In the genomic region with DNA sequence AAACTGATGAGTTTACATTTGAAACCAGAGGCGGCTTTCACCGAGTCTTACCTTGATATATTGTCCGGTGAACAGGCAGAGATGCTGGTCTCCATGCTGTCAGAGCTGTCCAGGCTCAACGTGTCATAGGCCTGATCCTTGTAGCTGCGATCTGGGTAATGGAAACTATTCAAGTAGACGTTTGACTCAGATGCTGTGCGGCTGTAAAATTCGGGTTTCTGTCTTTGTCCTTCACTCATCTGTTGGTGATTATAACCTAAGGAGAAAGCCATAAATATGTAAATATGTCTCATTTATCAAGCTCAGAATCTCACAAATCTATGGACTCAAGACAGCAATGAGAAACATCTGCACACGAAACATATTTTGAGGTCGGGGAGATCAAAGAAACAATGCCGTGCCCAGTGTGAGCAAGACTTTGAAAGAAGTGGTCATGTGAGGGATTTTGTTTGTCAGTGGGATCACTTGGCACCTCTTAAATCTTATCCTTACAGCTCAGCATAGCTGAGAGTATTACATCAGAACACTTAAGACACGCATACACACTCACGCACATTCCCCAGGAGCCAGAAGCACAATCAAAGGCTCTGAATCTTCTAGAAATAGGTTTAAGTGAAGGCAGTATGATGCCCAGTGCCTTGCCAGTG, we compare ENCODE assay signal across 21 mouse cellular contexts. TPM values are rescaled to one million over a fixed set of nuclear protein-coding genes. Genes with fewer than 3 reads are reported as not detected.
DNase-seq lines count a peak whose midpoint lies in the region; ATAC-seq and TF ChIP-seq lines count a peak whose summit lies in the region.
"Had no signal": no experiment of that assay in that cellular context is flagged by ENCODE, and none has a peak within 500 bp of the region (broad histone marks: within the 10 kb centered on the region; RNA-seq: fewer than 3 reads in every experiment).

No protein-coding gene starts in this region.

- H3K9ac ChIP-seq in embryonic facial prominence, embryonic 14.5 days (ENCODE audit: low read depth, low read length), result no peak overlapping the region
- H3K9ac ChIP-seq in midbrain, embryonic 11.5 days (ENCODE audit: low read length), result no peak overlapping the region
- H3K9ac ChIP-seq in midbrain, embryonic 15.5 days, result no peak overlapping the region
- no peak overlapping the region for H3K9ac ChIP-seq in lung, postnatal 0 days (replicated peaks; ENCODE audit: low read depth)
- H3K9ac ChIP-seq: forebrain, embryonic 13.5 days; hindbrain, embryonic 15.5 days; lung, embryonic 15.5 days; midbrain, embryonic 12.5 days had no signal

- 0 out of 2 replicates have a peak overlapping the region, but pooled peaks have one; percentile 18 for H3K27ac ChIP-seq in embryonic facial prominence, embryonic 14.5 days (replicated peaks; ENCODE audit: low read depth, low read length)
- no peak overlapping the region for H3K27ac ChIP-seq in embryonic facial prominence, embryonic 10.5 days (replicated peaks)
- no peak overlapping the region for H3K27ac ChIP-seq in midbrain, embryonic 11.5 days (ENCODE audit: low read depth, low read length)
- no peak overlapping the region for H3K27ac ChIP-seq in midbrain, embryonic 15.5 days
- H3K27ac ChIP-seq in lung, postnatal 0 days (ENCODE audit: low read length), result peak overlapping the region; percentile 43; the same call in 1 of the 2 replicates
- H3K27ac ChIP-seq: forebrain, embryonic 13.5 days; hindbrain, embryonic 15.5 days; lung, embryonic 15.5 days; midbrain, embryonic 12.5 days had no signal

- H3K4me1 ChIP-seq in embryonic facial prominence, embryonic 14.5 days (ENCODE audit: control insufficient read depth, insufficient read depth, low read length), result no peaks in the 10 kb centered on the region
- no peaks in the 10 kb centered on the region for H3K4me1 ChIP-seq in embryonic facial prominence, embryonic 10.5 days
- no peaks in the 10 kb centered on the region for H3K4me1 ChIP-seq in midbrain, embryonic 11.5 days (ENCODE audit: control insufficient read depth, insufficient read depth, low read length)
- no peaks in the 10 kb centered on the region for H3K4me1 ChIP-seq in midbrain, embryonic 15.5 days
- 0 out of 2 replicates have a peak, but pooled peaks cover under 1% of the 10 kb centered on the region for H3K4me1 ChIP-seq in lung, postnatal 0 days (ENCODE audit: insufficient read depth, low read depth, low read length)
- H3K4me1 ChIP-seq: midbrain, embryonic 12.5 days had no signal

- ATAC-seq in embryonic facial prominence, embryonic 14.5 days (ENCODE audit: low read depth), result no peak
- no peak for ATAC-seq in midbrain, embryonic 11.5 days (ENCODE audit: low FRiP score)
- no peak for ATAC-seq in midbrain, embryonic 15.5 days (replicated peaks)
- ATAC-seq in lung, postnatal 0 days, result peak; percentile 89
- ATAC-seq: forebrain, embryonic 13.5 days had no signal

- peak; percentile 46 for DNase-seq in embryonic facial prominence, embryonic 14.5 days (ENCODE audit: low spot score)
- no peak for DNase-seq in embryonic facial prominence, embryonic 10.5 days (ENCODE audit: low spot score)
- peak; percentile 69 for DNase-seq in midbrain, embryonic 11.5 days (ENCODE audit: low spot score, missing footprints)
- peak; percentile 81 for DNase-seq in lung, postnatal 0 days (ENCODE audit: low spot score)
- no peak for DNase-seq in layer of hippocampus, adult 9-11 months
- DNase-seq in urinary bladder, adult 2 months (ENCODE audit: low spot score), result no peak
- no peak for DNase-seq in spleen, adult 18-20 months
- DNase-seq: adrenal gland, adult 8-10 months; cerebellum, adult 18-20 months; heart, postnatal 36 days; kidney, adult 11 months; kidney, postnatal 10 days; right cerebral cortex, postnatal 25 days; thymus, postnatal 36 days had no signal

- no peak for TF ChIP-seq CTCF in lung, postnatal 0 days (IDR thresholded peaks at IDR 0.05)

- H3K9me3 ChIP-seq in embryonic facial prominence, embryonic 14.5 days (ENCODE audit: control insufficient read depth, low read length), result no peaks in the 10 kb centered on the region
- no peaks in the 10 kb centered on the region for H3K9me3 ChIP-seq in embryonic facial prominence, embryonic 10.5 days
- H3K9me3 ChIP-seq in midbrain, embryonic 11.5 days (ENCODE audit: control insufficient read depth, low read length), result no peaks in the 10 kb centered on the region
- no peaks in the 10 kb centered on the region for H3K9me3 ChIP-seq in midbrain, embryonic 15.5 days
- no peaks in the 10 kb centered on the region for H3K9me3 ChIP-seq in lung, postnatal 0 days (ENCODE audit: low read length)
- H3K9me3 ChIP-seq: forebrain, embryonic 13.5 days; hindbrain, embryonic 15.5 days; lung, embryonic 15.5 days; midbrain, embryonic 12.5 days had no signal

- no peaks in the 10 kb centered on the region for H3K27me3 ChIP-seq in embryonic facial prominence, embryonic 14.5 days (replicated peaks; ENCODE audit: control insufficient read depth, insufficient read depth, low read length)
- no peaks in the 10 kb centered on the region for H3K27me3 ChIP-seq in embryonic facial prominence, embryonic 10.5 days (replicated peaks; ENCODE audit: low read depth, poor library complexity, severe bottlenecking)
- H3K27me3 ChIP-seq in midbrain, embryonic 11.5 days (ENCODE audit: control insufficient read depth, insufficient read depth, low read length), result no peaks in the 10 kb centered on the region
- H3K27me3 ChIP-seq in midbrain, embryonic 15.5 days (replicated peaks), result no peaks in the 10 kb centered on the region
- H3K27me3 ChIP-seq in lung, postnatal 0 days (replicated peaks; ENCODE audit: insufficient read depth, low read length), result no peaks in the 10 kb centered on the region
- H3K27me3 ChIP-seq: CH12.LX; forebrain, embryonic 13.5 days; hindbrain, embryonic 15.5 days; lung, embryonic 15.5 days; midbrain, embryonic 12.5 days had no signal

- no peak overlapping the region for H3K4me3 ChIP-seq in embryonic facial prominence, embryonic 14.5 days (ENCODE audit: low read depth, low read length)
- no peak overlapping the region for H3K4me3 ChIP-seq in embryonic facial prominence, embryonic 10.5 days
- H3K4me3 ChIP-seq in midbrain, embryonic 11.5 days (ENCODE audit: low read depth, low read length), result no peak overlapping the region
- no peak overlapping the region for H3K4me3 ChIP-seq in midbrain, embryonic 15.5 days
- no peak overlapping the region for H3K4me3 ChIP-seq in lung, postnatal 0 days (ENCODE audit: low read depth, low read length)
- H3K4me3 ChIP-seq: forebrain, embryonic 13.5 days; hindbrain, embryonic 15.5 days; lung, embryonic 15.5 days; midbrain, embryonic 12.5 days had no signal

- H3K4me2 ChIP-seq in embryonic facial prominence, embryonic 14.5 days (ENCODE audit: low read depth, low read length), result no peak overlapping the region
- no peak overlapping the region for H3K4me2 ChIP-seq in midbrain, embryonic 11.5 days
- H3K4me2 ChIP-seq in midbrain, embryonic 15.5 days, result no peak overlapping the region
- H3K4me2 ChIP-seq in lung, postnatal 0 days (replicated peaks; ENCODE audit: low read depth, low read length), result no peak overlapping the region
- H3K4me2 ChIP-seq: forebrain, embryonic 13.5 days; hindbrain, embryonic 15.5 days; liver, embryonic 11.5 days; lung, embryonic 15.5 days; midbrain, embryonic 12.5 days had no signal

- peak; percentile 81 for TF ChIP-seq EP300 in lung, postnatal 0 days (IDR thresholded peaks at IDR 0.05)

- 57% methylated on average over 13 of the region's 13 CpGs for WGBS in embryonic facial prominence, embryonic 14.5 days
- WGBS in embryonic facial prominence, embryonic 10.5 days, result 93% methylated on average over 13 of the region's 13 CpGs
- WGBS in midbrain, embryonic 11.5 days, result 92% methylated on average over 13 of the region's 13 CpGs
- WGBS in midbrain, embryonic 15.5 days, result 86% methylated on average over 13 of the region's 13 CpGs
- WGBS in lung, postnatal 0 days, result 44% methylated on average over 13 of the region's 13 CpGs

- H3K36me3 ChIP-seq in embryonic facial prominence, embryonic 14.5 days (ENCODE audit: control insufficient read depth, insufficient read depth, low read length), result peaks cover 61% of the 10 kb centered on the region
- H3K36me3 ChIP-seq in embryonic facial prominence, embryonic 10.5 days (replicated peaks), result peaks cover 70% of the 10 kb centered on the region
- no peaks in the 10 kb centered on the region for H3K36me3 ChIP-seq in midbrain, embryonic 11.5 days (ENCODE audit: control insufficient read depth, insufficient read depth, low read length)
- H3K36me3 ChIP-seq in midbrain, embryonic 15.5 days (replicated peaks), result no peaks in the 10 kb centered on the region
- peaks cover 34% of the 10 kb centered on the region; the same call in 1 of the 2 replicates for H3K36me3 ChIP-seq in lung, postnatal 0 days (ENCODE audit: insufficient read depth, low read length)
- H3K36me3 ChIP-seq: hindbrain, embryonic 15.5 days had no signal

RNA-seq across cellular contexts. Expression of gene Abhd10, which starts 20.2 kb away (rescaled TPM):
- 27.4 and 34.6 TPM in 2 replicates for polyA plus RNA-seq in embryonic facial prominence, embryonic 14.5 days (2014; fragmentation: Nextera tagmentation; extraction: Ambion mirVana)
- 40.7 and 43.8 TPM in 2 replicates for polyA plus RNA-seq in embryonic facial prominence, embryonic 10.5 days (2016; fragmentation: Nextera tagmentation; extraction: Ambion mirVana)
- polyA plus RNA-seq in midbrain, embryonic 11.5 days (2014; fragmentation: Nextera tagmentation; extraction: Ambion mirVana), result 48.2 and 48.5 TPM in 2 replicates
- 42.0 and 43.7 TPM in 2 replicates for polyA plus RNA-seq in midbrain, embryonic 15.5 days (2015; fragmentation: Nextera tagmentation; extraction: Ambion mirVana)
- 21.3 and 21.7 TPM in 2 replicates for polyA plus RNA-seq in lung, postnatal 0 days (2015; fragmentation: Nextera tagmentation; extraction: Ambion mirVana)
- polyA plus RNA-seq in urinary bladder, adult 2 months (2012; rRNA removed), result 19.8 and 22.0 TPM in 2 replicates

RNA-seq across cellular contexts. Expression of gene Tagln3, which starts 38.6 kb away (rescaled TPM):
- 26.0 and 30.6 TPM in 2 replicates for polyA plus RNA-seq in embryonic facial prominence, embryonic 14.5 days (2014; fragmentation: Nextera tagmentation; extraction: Ambion mirVana)
- 88.6 and 91.5 TPM in 2 replicates for polyA plus RNA-seq in embryonic facial prominence, embryonic 10.5 days (2016; fragmentation: Nextera tagmentation; extraction: Ambion mirVana)
- 320 and 334 TPM in 2 replicates for polyA plus RNA-seq in midbrain, embryonic 11.5 days (2014; fragmentation: Nextera tagmentation; extraction: Ambion mirVana)
- 390 and 409 TPM in 2 replicates for polyA plus RNA-seq in midbrain, embryonic 15.5 days (2015; fragmentation: Nextera tagmentation; extraction: Ambion mirVana)
- polyA plus RNA-seq in lung, postnatal 0 days (2015; fragmentation: Nextera tagmentation; extraction: Ambion mirVana), result 0.53 and 0.76 TPM in 2 replicates
- polyA plus RNA-seq in urinary bladder, adult 2 months (2012; rRNA removed), result 1.4 and 2.0 TPM in 2 replicates

Comparison
In these comparisons a context has a peak if more than half of its experiments do, and no peak if none do; other contexts are left out.
1. DNase-seq: peak in embryonic facial prominence, embryonic 14.5 days (single experiment), midbrain, embryonic 11.5 days (single experiment) and lung, postnatal 0 days (single experiment); none in embryonic facial prominence, embryonic 10.5 days (single experiment), layer of hippocampus, adult 9-11 months (single experiment), urinary bladder, adult 2 months (single experiment) and spleen, adult 18-20 months (0 of 2).
2. H3K27ac ChIP-seq: peak in embryonic facial prominence, embryonic 14.5 days (single experiment) and lung, postnatal 0 days (single experiment); none in embryonic facial prominence, embryonic 10.5 days (single experiment), midbrain, embryonic 11.5 days (single experiment) and midbrain, embryonic 15.5 days (single experiment).